Mouse (Mus musculus): ENCODE measurements around the gene Cacnb2.
"Not testable (repeated sequence)": the region's sequence is repeated elsewhere in the genome, so short reads cannot be mapped to it uniquely, and the experiment has no call there.

Cacnb2 gene

GRCm38 (mm10) chr2:14639877-14640276, 37.0 kb downstream of the Cacnb2 start:
- ChIA-PET CTCF (no interaction called here), POLR2A (no interaction called here)

- POLR2A ChIA-PET = no interaction called here
- CTCF ChIA-PET = no interaction called here
These were observed 38.2 kb downstream of the Cacnb2 start for GRCm38 (mm10) chr2:14641040-14641439.

- ChIA-PET POLR2A (interaction anchor here in 1 of 4 experiments (1.2 kb wide), 1 partner anchor 9 kb away, joined by 3 read pairs; no protein-coding TSS in a partner anchor), CTCF (no interaction called here)
These were observed 48.4 kb downstream of the Cacnb2 start for GRCm38 (mm10) chr2:14651268-14651667.

DNA sequence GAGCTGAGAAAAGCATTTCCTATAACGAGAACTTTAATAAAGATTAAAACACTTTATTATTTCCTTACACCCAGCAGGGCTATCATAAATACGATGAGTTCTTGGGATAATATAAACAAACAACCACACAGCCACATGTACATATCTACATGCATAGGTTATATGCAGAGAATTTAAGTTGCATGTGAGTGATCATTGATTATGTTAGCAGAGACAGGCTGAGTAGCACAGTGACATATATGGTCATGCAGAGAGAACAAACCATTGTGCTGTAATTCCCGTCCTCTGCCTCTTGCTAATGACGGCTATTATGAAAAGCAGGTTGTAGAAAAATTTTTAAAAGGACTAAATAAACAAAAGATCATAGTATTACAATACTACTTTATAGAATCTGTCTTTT, 53.8 kb downstream of the Cacnb2 start:
- POLR2A ChIA-PET = no interaction called here
- CTCF ChIA-PET = no interaction called here

GRCm38 (mm10) chr2:14657205-14657844, 54.4 kb downstream of the Cacnb2 start:
- ChIA-PET POLR2A (no interaction called here), CTCF (no interaction called here)

DNA sequence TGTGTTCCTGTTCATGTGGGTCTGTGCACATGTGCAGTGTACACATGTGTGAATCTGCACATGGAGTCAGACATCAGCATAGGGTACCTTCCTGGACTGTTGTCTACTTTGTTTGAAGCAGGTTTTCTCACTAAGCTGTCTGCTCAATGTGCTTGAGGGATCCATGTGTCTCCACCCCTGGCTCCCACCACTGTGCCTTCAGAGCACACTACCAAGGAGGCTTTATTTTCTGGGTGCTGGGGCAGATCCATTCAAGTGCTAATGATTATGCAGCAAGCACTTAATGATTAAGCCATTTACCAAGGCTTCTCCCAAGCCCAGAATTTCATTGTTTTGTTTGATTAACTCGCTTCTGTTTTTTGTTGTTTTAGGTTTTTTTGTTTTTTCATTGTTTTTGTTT, 62.3 kb downstream of the Cacnb2 start:
- CTCF ChIA-PET = no interaction called here

GRCm38 (mm10) chr2:14672117-14672516, 69.2 kb downstream of the Cacnb2 start:
- ChIA-PET POLR2A (no interaction called here), CTCF (no interaction called here)

More for the DNA sequence above, 62.3 kb downstream of the Cacnb2 start:
- POLR2A ChIA-PET = no interaction called here

DNA sequence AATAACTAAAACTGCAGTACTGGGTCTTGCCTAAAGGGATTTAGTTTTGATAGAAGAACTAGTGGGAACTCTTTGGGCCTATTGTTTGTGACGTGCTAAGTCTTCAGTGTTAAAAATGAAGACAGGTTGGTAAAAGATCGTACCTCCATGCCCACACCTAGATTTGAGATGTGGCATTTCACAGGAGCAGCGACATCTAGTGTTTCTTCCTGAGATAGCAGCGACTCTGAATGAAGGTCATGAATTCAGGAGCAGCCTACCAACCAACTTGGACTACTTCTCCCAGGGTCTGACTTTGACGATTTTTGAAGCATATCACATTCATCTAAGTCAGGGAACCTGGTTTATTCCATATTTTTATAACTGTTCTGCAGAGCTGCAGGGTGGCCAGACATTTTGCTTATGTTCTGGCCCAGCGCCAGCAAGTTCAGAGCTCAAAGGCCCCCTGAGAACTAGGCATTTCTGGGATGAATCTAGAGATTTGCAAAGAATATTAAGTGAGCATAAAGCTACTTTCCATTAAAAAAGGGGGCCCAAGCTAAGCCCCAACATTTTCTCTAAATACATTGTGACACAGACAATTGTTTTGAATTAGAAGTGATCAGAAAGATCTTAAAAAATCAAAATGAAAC, 74.1 kb downstream of the Cacnb2 start:
- ChIA-PET CTCF (no interaction called here), POLR2A (no interaction called here)

- ChIA-PET POLR2A (no interaction called here), CTCF (no interaction called here)
These were observed 81.3 kb downstream of the Cacnb2 start for GRCm38 (mm10) chr2:14684231-14684630.

GRCm38 (mm10) chr2:14702973-14703645, 100.2 kb downstream of the Cacnb2 start:
- CTCF ChIA-PET = interaction anchor here in 3 of 4 experiments (0.6 to 0.7 kb wide), 5 partner anchors 13 to 1030 kb away, joined by 3 to 6 read pairs (median 4); no protein-coding TSS in a partner anchor

GRCm38 (mm10) chr2:14703676-14704075, 100.8 kb downstream of the Cacnb2 start:
- ChIA-PET CTCF (no interaction called here), POLR2A (no interaction called here)

More at GRCm38 (mm10) chr2:14702973-14703645, 100.2 kb downstream of the Cacnb2 start:
- POLR2A ChIA-PET = no interaction called here

GRCm38 (mm10) chr2:14710247-14710646, 107.4 kb downstream of the Cacnb2 start:
- ChIA-PET POLR2A (no interaction called here), CTCF (no interaction called here)

DNA sequence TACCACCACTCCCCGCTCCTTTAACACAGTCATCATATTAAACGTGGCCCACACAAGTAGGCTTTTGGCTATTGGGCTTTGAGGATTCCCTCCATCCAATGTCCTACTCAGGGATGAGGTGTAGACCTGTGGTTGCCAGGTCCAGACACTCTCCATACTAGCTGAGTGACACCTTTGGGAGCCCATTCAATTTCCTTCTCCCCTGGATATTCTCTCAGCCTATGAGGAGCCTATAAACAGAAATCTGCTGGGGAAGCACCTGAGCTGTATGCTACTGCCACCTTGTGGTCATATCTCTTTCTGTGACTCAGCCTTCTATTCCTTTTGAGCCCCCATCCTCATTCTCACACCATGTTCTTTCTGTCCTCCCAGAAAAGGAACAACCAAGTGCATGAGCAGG, 108.9 kb downstream of the Cacnb2 start:
- ChIA-PET CTCF (interaction anchor here in 1 of 4 experiments (0.8 kb wide), 1 partner anchor 13 kb away, joined by 3 read pairs; no protein-coding TSS in a partner anchor), POLR2A (no interaction called here)

- ChIA-PET CTCF (no interaction called here), POLR2A (no interaction called here)
These were observed 110.2 kb downstream of the Cacnb2 start for GRCm38 (mm10) chr2:14713049-14713448.

DNA sequence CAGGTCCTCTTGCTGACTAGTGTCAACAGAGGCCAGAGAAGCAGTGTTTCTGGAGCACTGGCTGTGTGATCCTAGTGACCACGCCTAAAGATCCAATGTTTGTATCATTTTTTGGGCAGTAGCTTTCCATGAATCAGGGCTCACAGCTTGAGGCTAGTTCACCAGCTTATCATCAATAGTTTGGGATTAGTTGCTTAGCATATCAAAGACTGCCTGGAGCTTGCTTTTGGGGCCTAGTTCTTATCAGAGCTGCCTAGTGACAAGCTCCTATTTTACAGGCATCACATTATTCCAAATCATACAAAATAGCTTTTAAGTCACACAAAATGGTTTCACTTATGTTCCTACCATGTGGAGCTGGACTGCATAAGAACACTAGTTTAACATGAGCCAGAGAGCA, 113.8 kb downstream of the Cacnb2 start:
- CTCF ChIA-PET = interaction anchor here in 1 of 4 experiments (0.5 kb wide), 1 partner anchor 14 kb away, joined by 5 read pairs; no protein-coding TSS in a partner anchor
- POLR2A ChIA-PET = no interaction called here

- POLR2A ChIA-PET = no interaction called here
- CTCF ChIA-PET = no interaction called here
These were observed 116.3 kb downstream of the Cacnb2 start for GRCm38 (mm10) chr2:14719119-14719718.

DNA sequence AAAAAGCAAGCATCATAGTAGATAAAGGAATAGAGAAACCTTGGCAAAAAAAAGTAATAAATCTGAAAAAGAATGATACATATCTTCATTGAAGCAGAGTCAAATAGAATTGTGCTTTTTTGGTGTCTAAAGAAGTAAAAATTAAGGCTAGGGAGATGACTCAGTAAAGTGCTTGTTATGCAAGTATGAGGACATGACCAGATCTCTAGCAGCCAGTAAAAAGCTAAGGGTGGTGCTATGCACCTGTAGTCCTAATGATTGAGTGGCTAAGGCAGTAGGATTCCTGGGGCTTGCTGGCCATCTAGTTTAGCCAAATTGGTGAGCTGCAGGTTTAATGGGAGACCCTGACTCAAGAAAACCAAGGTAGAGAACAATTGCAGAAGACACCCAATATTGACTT, 122.5 kb downstream of the Cacnb2 start:
- ChIA-PET CTCF (no interaction called here), POLR2A (no interaction called here)

DNA sequence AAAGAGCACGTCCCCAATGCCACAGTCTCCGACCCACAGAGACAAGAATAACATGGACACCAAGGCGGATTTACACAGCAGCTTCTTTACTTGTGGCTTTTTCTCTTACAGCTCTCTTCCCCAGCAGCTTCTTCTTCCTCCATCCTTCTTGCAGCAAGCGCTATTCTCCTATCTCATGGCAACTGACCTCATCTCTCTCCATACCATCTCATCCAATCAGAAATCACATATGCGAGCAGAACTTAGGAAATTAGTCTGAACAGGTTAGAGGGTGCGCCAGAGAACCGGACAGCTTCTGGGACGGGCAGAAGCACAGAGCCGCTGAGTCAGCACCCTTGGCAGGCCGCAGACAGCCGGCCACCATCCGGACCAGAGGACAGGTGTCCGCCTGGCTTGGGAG, 123.7 kb downstream of the Cacnb2 start:
- POLR2A ChIA-PET = not testable (repeated sequence)

DNA sequence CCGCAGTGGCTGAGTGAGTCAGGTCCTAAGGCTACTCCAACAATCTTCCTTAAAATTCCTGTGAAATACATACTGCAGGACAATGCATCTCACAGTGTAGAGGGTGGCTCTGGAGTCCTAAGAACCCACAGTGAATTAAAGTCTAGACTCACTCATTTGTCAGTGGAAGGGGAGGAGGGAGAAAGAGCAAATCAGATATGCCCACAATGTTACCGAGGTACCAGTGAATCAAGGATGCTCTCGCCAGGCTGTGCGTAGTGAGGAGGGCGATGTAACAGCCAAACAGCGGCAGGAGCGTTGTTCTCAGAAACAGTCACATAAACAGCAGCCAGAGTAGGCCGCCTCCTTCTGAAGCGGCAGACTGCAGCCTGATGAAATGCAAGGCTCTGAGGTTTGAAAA, 136.0 kb downstream of the Cacnb2 start:
- ChIA-PET POLR2A (interaction anchor here in 1 of 4 experiments (0.6 kb wide), 1 partner anchor 41 kb away, joined by 3 read pairs; no protein-coding TSS in a partner anchor), CTCF (no interaction called here)

More for the DNA sequence above, 123.7 kb downstream of the Cacnb2 start:
- CTCF ChIA-PET = not testable (repeated sequence)

- ChIA-PET CTCF (interaction anchor here in 1 of 4 experiments (0.6 kb wide), 1 partner anchor 589 kb away, joined by 3 read pairs; no protein-coding TSS in a partner anchor), POLR2A (interaction anchor here in 1 of 4 experiments (0.6 to 0.7 kb wide), 2 partner anchors 40 to 309 kb away, joined by 3 to 4 read pairs; partner anchors contain the start of gene Arl5b)
These were observed 136.6 kb downstream of the Cacnb2 start for GRCm38 (mm10) chr2:14739510-14739909.
